Mouse (Mus musculus) granulocyte monocyte progenitor cell, adult 5-6 weeks (primary cell): Measurements from ENCODE around the gene Dusp19. TPM values are rescaled to one million over a fixed set of nuclear protein-coding genes. Genes with fewer than 3 reads are reported as not detected.
A peak's percentile ranks its signal among the peaks of the same experiment; 100 is the strongest.

ENCODE experiments used
- ATAC-seq: replicated peaks from 2 replicates; pipeline ENCODE4 v1.8.0; 2016; ENCODE audit warnings: mild to moderate bottlenecking, moderate TSS enrichment, inconsistent platforms; ENCODE audit not compliant: poor library complexity, severe bottlenecking
- total RNA-seq, 2 experiments: library from RNA; stranded (forward) in 1 of 2; stranded (reverse) in 1 of 2; fragments of 200-712, 200-1000 nt in 1 of 2; fragments of >200 nt in 1 of 2; fragmentation: Nextera tagmentation in 1 of 2; gene quantifications; 2 replicates each; pipeline ENCODE4 v1.2.3; 2014 to 2017

The Dusp19 gene
- total RNA-seq (2014; fragmentation: Nextera tagmentation) (10.3 and 11.5 TPM in 2 replicates), total RNA-seq (2017) (6.2 and 13.1 TPM in 2 replicates)

GRCm38 (mm10) chr2:80616854-80617737 lies at the start of gene Dusp19, which contains the start of gene Nup35:
Gene Dusp19 (plus strand): TSS chr2:80617045.
Gene Nup35 (plus strand): TSS chr2:80617236.
- peak; percentile 99 for ATAC-seq

GRCm38 (mm10) chr2:80567411-80567810 lies 49.4 kb upstream of the Dusp19 start:
- ATAC-seq: no peak

GRCm38 (mm10) chr2:80570656-80571055 lies 46.2 kb upstream of the Dusp19 start:
- no peak for ATAC-seq

- ATAC-seq: no peak
These were observed 39.6 kb upstream of the Dusp19 start for GRCm38 (mm10) chr2:80577286-80577685.

GRCm38 (mm10) chr2:80579253-80579891 lies 37.5 kb upstream of the Dusp19 start:
- peak; percentile 71 for ATAC-seq

GRCm38 (mm10) chr2:80580311-80580961 lies 36.4 kb upstream of the Dusp19 start:
- peak; percentile 15 for ATAC-seq

GRCm38 (mm10) chr2:80581043-80581711 lies 35.7 kb upstream of the Dusp19 start, which contains the start of gene Nckap1:
Gene Nckap1 (minus strand): TSS chr2:80581380.
- peak; percentile 73 for ATAC-seq

- no peak for ATAC-seq
These were observed 34.5 kb upstream of the Dusp19 start for GRCm38 (mm10) chr2:80582356-80582755.

- no peak for ATAC-seq
These were observed 22.5 kb upstream of the Dusp19 start for GRCm38 (mm10) chr2:80594215-80594918.

GRCm38 (mm10) chr2:80596960-80597359 lies 19.9 kb upstream of the Dusp19 start:
- no peak for ATAC-seq

GRCm38 (mm10) chr2:80599850-80600249 lies 17.0 kb upstream of the Dusp19 start:
- ATAC-seq: no peak

GRCm38 (mm10) chr2:80600611-80601010 lies 16.2 kb upstream of the Dusp19 start:
- ATAC-seq: no peak

- no peak for ATAC-seq
These were observed 14.1 kb upstream of the Dusp19 start for GRCm38 (mm10) chr2:80602756-80603155.

- no peak for ATAC-seq
These were observed 12.9 kb upstream of the Dusp19 start for GRCm38 (mm10) chr2:80603771-80604426.

GRCm38 (mm10) chr2:80612286-80612685 lies 4.6 kb upstream of the Dusp19 start:
- no peak for ATAC-seq

GRCm38 (mm10) chr2:80612796-80613195 lies 4.0 kb upstream of the Dusp19 start:
- ATAC-seq: no peak

GRCm38 (mm10) chr2:80618991-80619390 lies 2.1 kb downstream of the Dusp19 start:
- no peak for ATAC-seq

- no peak for ATAC-seq
These were observed 5.1 kb downstream of the Dusp19 start for GRCm38 (mm10) chr2:80621921-80622320.

- no peak for ATAC-seq
These were observed 7.7 kb downstream of the Dusp19 start for GRCm38 (mm10) chr2:80624523-80624922.
